Mouse (Mus musculus): ENCODE results near the gene Tmed9.

- TF ChIP-seq TAL1 (conservative IDR thresholded peaks at IDR 0.05; ENCODE audit: low read depth, low read length) = no peak
- no peak for TF ChIP-seq CTCF (IDR thresholded peaks at IDR 0.05; ENCODE audit: low read depth, low read length)
These were observed 789 bp downstream of the Tmed9 start for GRCm38 (mm10) chr13:55574321-55574720.

All from G1E (cell line).